Mouse (Mus musculus) intestine, postnatal 0 days (tissue): Measurements from ENCODE around the gene 1700025B11Rik. TPM values are rescaled to one million over a fixed set of nuclear protein-coding genes. Genes with fewer than 3 reads are reported as not detected.
A peak's percentile ranks its signal among the peaks of the same experiment; 100 is the strongest.
"Not testable (repeated sequence)": the region's sequence is repeated elsewhere in the genome, so short reads cannot be mapped to it uniquely, and the experiment has no call there.

ENCODE experiments used
- ATAC-seq: fragments of 200-750 bp; cut with Nextera tagmentation; 2 replicates; pipeline ENCODE4 v1.8.0; 2017; ENCODE audit warnings: mild to moderate bottlenecking, moderate TSS enrichment, moderate library complexity
- H3K27ac ChIP-seq: fragments of 300-500 bp; sonication (generic); 2 replicates; pipeline ENCODE4 v1.5.1; 2014; ENCODE audit warnings: mild to moderate bottlenecking, low read depth, low read length, moderate library complexity
- H3K27me3 ChIP-seq: fragments of 300-500 bp; sonication (generic); replicated peaks from 2 replicates; pipeline ENCODE4 v1.6.1; 2014; ENCODE audit warnings: low read length, mixed read lengths; ENCODE audit not compliant: control insufficient read depth, insufficient read depth
- H3K36me3 ChIP-seq: fragments of 300-500 bp; sonication (generic); 2 replicates; pipeline ENCODE4 v1.6.1; 2014; ENCODE audit warnings: mild to moderate bottlenecking, moderate library complexity; ENCODE audit not compliant: control insufficient read depth, insufficient read depth
- H3K4me1 ChIP-seq: fragments of 300-500 bp; sonication (generic); replicated peaks from 2 replicates; pipeline ENCODE4 v1.6.1; 2014; ENCODE audit warnings: antibody characterized with exemption, low read length, mixed read lengths; ENCODE audit not compliant: control insufficient read depth, insufficient read depth
- H3K4me2 ChIP-seq: fragments of 300-500 bp; sonication (generic); replicated peaks from 2 replicates; pipeline ENCODE4 v1.6.1; 2014; ENCODE audit warnings: low read depth, mild to moderate bottlenecking, moderate library complexity
- H3K4me3 ChIP-seq: fragments of 300-500 bp; sonication (generic); 2 replicates; pipeline ENCODE4 v1.5.1; 2014; ENCODE audit warnings: low read depth, low read length
- H3K9ac ChIP-seq: fragments of 300-500 bp; sonication (generic); 2 replicates; pipeline ENCODE4 v1.6.1; 2014; ENCODE audit warnings: mild to moderate bottlenecking, low read depth, low read length
- H3K9me3 ChIP-seq: fragments of 300-500 bp; sonication (generic); 2 replicates; pipeline ENCODE4 v1.6.1; 2016; ENCODE audit warnings: mixed run types; ENCODE audit not compliant: control insufficient read depth
- CTCF ChIP-seq: sonication (generic); IDR thresholded peaks from 2 replicates; pipeline ENCODE4 v1.5.1; 2016; ENCODE audit warnings: low read depth, mild to moderate bottlenecking, control low read depth, antibody characterized with exemption, moderate library complexity
- WGBS: fragments of 180-500 bp; shearing (Covaris S2); extraction: QIAGEN DNeasy Blood & Tissue Kit; methylation state at CpG from one replicate; pipeline ENCODE4 v1.1.7; 2014; 5-methylcytosine and 5-hydroxymethylcytosine counted together
- polyA plus RNA-seq: library from polyadenylated mRNA; unstranded; fragments of >200 nt; fragmentation: Nextera tagmentation; extraction: Ambion mirVana; gene quantifications from 2 replicates; pipeline ENCODE4 v1.2.1, GENCODE M21; 2015

Gene 1700025B11Rik
- polyA plus RNA-seq, 1 experiment from 2014 or later, result not detected

GRCm38 (mm10) chr15:77588981-77589380 is 27.3 kb upstream of the 1700025B11Rik start:
- Histone ChIP-seq H3K4me2 (no peak overlapping the region), H3K36me3 (no peaks in the 10 kb centered on the region; the same call in 1 of the 2 replicates), H3K9me3 (no peaks in the 10 kb centered on the region), H3K4me1 (no peaks in the 10 kb centered on the region), H3K27ac (no peak overlapping the region), H3K4me3 (no peak overlapping the region), H3K27me3 (no peaks in the 10 kb centered on the region), H3K9ac (no peak overlapping the region)
- TF ChIP-seq CTCF, result no peak
- no peak for ATAC-seq

- ATAC-seq, result no peak
- Histone ChIP-seq H3K4me1 (no peaks in the 10 kb centered on the region), H3K36me3 (no peaks in the 10 kb centered on the region; the same call in 1 of the 2 replicates), H3K4me2 (no peak overlapping the region), H3K4me3 (no peak overlapping the region), H3K9ac (no peak overlapping the region), H3K27me3 (no peaks in the 10 kb centered on the region), H3K9me3 (no peaks in the 10 kb centered on the region), H3K27ac (no peak overlapping the region)
- no peak for TF ChIP-seq CTCF
Measured at GRCm38 (mm10) chr15:77587026-77587425, 25.3 kb upstream of the 1700025B11Rik start.

GRCm38 (mm10) chr15:77581681-77582080 is 20.0 kb upstream of the 1700025B11Rik start:
- no peaks in the 10 kb centered on the region for H3K4me1 ChIP-seq
- TF ChIP-seq CTCF, result no peak
- no peak for ATAC-seq
- WGBS, result 37% methylated on average over 1 of the region's 1 CpGs
- H3K4me2 ChIP-seq, result no peak overlapping the region
- H3K4me3 ChIP-seq, result no peak overlapping the region
- H3K27me3 ChIP-seq, result no peaks in the 10 kb centered on the region
- no peak overlapping the region for H3K27ac ChIP-seq
- H3K9me3 ChIP-seq, result no peaks in the 10 kb centered on the region
- H3K36me3 ChIP-seq, result no peaks in the 10 kb centered on the region
- H3K9ac ChIP-seq, result no peak overlapping the region

DNA sequence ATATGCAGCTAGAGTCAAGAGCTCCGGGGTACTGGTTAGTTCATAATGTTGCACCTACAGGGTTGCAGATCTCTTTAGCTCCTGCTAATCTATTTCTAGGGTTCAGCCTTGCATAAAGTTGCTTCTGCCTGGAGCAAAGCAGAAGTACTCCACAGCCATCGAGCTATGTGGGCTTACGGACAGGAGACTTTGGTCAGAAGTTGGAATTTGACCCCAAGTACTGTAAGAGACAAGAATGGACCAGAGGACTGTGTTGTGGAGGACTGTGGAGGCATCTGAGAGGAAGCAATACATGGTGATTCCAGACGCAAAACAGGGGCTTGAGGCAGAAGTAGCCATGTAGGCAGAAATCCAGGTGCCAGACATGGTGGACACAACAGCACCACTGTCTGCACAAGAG is 17.6 kb upstream of the 1700025B11Rik start:
- Histone ChIP-seq H3K9ac (no peak overlapping the region), H3K4me2 (no peak overlapping the region), H3K4me3 (no peak overlapping the region), H3K27ac (no peak overlapping the region), H3K4me1 (no peaks in the 10 kb centered on the region), H3K9me3 (no peaks in the 10 kb centered on the region), H3K27me3 (no peaks in the 10 kb centered on the region), H3K36me3 (no peaks in the 10 kb centered on the region)
- 73% methylated on average over 4 of the region's 4 CpGs for WGBS
- no peak for TF ChIP-seq CTCF
- no peak for ATAC-seq

DNA sequence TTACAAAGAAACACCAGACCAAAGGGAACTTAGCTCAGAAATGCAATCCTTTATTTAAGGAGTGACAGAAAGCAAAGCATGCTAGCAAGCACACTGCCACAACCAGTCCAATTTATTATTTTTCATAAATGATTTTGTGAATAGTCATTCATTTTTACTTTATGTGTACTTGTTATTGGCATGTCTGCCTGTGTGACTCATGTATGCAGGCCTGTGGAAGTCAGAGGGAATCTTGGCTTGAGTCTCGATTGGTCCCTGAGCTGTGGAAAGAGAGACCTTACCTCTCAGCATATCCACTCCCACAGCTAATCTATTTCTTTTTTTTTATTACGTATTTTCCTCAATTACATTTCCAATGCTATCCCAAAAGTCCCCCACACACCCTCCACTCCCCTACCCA is 17.1 kb upstream of the 1700025B11Rik start:
- 96% methylated on average over 2 of the region's 2 CpGs for WGBS
- H3K9me3 ChIP-seq, result no peaks in the 10 kb centered on the region

GRCm38 (mm10) chr15:77563219-77563618 is 1.5 kb upstream of the 1700025B11Rik start:
- Histone ChIP-seq H3K4me1 (no peaks in the 10 kb centered on the region), H3K27me3 (no peaks in the 10 kb centered on the region), H3K9ac (no peak overlapping the region), H3K9me3 (no peaks in the 10 kb centered on the region), H3K4me2 (no peak overlapping the region), H3K4me3 (no peak overlapping the region), H3K36me3 (no peaks in the 10 kb centered on the region), H3K27ac (no peak overlapping the region)
- peak; percentile 55 for TF ChIP-seq CTCF
- ATAC-seq, result no peak

More for the DNA sequence above, 17.1 kb upstream of the 1700025B11Rik start:
- Histone ChIP-seq H3K36me3 (no peaks in the 10 kb centered on the region), H3K27me3 (no peaks in the 10 kb centered on the region), H3K9ac (no peak overlapping the region), H3K27ac (no peak overlapping the region), H3K4me2 (no peak overlapping the region), H3K4me3 (no peak overlapping the region), H3K4me1 (no peaks in the 10 kb centered on the region)
- ATAC-seq, result no peak
- TF ChIP-seq CTCF, result no peak

- not testable (repeated sequence) for ATAC-seq, H3K4me3 ChIP-seq, H3K36me3 ChIP-seq, H3K9me3 ChIP-seq, H3K27me3 ChIP-seq, H3K4me2 ChIP-seq, H3K9ac ChIP-seq, H3K4me1 ChIP-seq, H3K27ac ChIP-seq
- WGBS, result 34% methylated on average over 1 of the region's 1 CpGs
Measured at GRCm38 (mm10) chr15:77539221-77539620, 22.5 kb downstream of the 1700025B11Rik start.
